Mouse (Mus musculus): ENCODE data around the gene Epb41l3.

Gene Epb41l3

DNA sequence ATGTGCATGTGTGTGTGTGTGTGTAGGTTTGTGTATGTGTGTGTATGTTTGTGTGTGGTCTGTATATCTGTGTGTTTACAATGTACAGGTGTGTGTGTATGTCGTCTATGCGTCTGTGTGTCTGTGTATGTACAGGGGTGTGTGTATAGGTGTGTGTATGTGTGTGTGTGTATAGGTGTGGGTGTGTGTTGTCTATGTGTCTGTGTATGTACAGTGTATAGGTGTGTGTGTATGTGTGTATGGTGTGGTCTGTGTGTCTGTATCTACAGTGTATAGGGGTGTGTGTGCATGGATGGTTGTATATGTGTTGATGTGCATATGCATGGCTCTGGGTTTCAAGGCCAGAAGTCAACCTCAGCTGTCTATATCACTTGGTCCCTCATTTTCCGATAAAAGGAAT, 161.7 kb downstream of the Epb41l3 start:
- no peak for DNase-seq (ENCODE audit: low spot score)

DNA sequence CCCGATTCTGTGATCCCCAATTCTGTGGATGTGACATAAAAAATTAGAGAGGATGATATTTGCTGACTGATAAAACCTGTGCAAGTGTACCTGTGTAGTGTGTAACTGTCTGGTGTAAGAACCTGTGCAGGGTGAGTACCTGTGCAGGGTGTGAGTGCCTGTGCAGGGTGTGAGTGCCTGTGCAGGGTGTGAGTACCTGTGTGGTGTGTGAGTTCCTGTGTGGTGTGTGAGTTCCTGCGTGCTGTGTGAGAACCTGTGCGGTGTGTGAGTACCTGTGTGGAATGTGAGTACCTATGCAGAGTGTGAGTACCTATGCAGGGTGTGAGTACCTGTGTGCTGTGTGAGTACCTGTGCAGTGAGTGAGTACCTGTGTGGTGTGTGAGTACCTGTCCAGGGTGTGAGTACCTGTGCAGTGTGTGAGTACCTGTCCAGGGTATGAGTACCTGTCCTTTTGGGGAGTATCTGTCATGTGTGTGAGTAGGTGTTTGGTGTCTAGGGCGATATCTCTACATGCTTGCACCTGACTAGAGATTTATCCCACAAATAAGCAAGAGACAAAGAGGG, 163.4 kb downstream of the Epb41l3 start:
- no peak for DNase-seq (ENCODE audit: low spot score)

DNA sequence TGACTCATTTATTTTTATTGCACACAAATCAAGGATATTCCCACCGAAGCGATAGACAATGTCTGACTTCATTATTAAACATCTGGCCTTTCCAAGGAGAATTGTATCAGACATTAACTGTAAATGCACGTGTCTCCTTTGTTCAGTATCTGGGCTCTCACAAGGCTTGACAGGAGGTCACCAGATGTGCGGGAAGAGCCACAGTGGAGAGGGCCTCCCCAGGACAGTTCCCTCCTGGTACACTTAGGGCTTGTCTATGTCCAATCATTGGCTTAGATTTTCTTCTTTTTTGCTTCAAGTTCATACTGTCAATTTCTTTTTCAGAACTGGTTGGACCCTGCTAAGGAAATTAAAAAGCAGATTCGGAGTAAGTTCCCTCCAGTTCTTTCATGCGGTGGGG, 163.9 kb downstream of the Epb41l3 start:
- DNase-seq (ENCODE audit: low spot score): no peak

DNA sequence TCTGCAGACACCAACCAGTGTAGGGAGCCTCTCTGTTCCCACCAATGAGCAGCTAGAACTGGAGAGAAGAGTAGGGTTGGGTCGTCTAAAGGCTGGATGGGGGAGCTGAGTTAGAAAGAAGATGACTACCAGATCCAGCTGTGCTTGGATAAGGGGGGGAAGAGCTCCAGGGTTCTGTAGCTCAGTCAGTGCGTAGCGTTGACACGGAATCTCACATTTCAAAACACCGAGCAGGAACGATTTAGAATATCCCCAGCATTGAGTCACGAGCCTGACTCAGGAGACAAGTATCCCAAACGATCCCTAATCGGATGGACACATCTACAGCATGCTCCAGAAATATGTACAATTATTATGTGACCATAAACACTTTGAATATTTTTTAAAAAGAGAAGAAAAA, 180.4 kb downstream of the Epb41l3 start:
- no peak for DNase-seq (ENCODE audit: low spot score)

DNA sequence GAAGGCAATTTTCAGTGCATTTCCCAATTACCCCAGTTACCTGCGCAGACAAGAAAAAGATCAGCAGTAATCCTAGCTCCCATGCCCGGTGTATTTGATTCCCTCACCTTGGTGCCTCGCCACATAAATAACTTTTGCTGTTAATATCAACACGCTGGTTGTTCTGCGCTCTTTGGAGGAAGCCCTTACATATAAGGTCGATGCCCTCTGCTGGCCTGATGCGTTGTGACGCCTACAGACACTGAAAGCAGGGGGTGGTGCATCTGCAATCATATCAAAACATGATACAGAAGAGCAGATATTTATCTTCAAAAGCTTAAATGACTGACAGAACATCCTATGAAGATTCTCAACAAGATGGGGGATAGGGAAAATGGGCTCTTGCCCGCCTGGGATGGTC, 181.0 kb downstream of the Epb41l3 start:
- DNase-seq (ENCODE audit: low spot score): no peak

DNA sequence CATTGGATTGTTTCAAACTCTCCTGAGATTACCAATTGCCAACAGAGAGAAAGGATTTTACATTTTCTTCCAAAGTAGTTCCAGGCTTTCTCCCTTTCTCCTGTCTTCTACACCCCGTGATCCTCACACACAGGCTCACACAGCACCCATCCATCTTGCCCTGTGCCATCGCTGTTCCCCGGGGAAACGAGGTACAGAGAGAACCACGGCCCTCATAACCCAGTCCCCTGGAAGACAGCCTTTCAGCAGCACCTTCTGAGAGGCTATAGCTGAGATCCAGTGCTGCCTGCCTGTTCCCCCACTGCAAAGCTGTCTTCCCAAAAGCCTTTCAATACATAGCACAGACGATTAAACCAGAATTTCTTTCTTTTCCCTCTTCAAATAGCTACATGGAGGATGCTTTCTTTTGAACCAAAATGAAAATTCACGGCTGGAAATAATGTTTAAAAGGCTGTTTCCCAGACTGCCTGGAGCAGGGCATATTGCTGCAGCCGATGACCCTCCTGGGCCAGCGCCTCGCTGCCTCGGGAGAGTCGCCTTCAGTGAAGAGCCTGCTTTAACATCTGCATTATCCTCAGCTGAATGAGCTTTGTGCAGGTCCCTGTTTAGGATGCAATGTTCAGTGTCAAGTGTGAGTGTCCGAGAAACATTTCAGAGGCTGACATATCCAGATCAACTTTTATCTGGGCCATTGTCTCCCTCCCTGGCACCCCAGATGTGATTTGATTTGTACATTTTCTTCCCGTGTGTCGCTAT, 188.5 kb downstream of the Epb41l3 start:
- no peak for DNase-seq (ENCODE audit: low spot score)

DNA sequence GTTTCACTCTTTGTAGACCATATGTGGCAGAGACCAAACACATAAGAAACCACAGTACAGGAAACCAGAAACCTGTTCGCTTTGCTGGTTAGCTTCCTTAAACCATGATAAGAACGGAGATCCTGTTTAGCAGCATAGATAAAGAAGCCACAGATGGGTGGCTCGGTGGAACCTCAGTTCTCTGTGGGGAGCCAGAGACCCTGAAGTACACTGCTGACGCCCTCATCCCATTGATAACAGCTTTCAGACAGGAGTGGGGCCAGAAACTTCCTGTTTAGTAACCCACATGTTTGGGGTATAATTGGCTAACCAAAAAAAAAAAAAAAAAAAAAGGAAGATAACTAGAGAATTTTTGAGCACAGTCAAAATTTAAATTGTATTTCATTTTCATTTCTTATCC, 189.7 kb downstream of the Epb41l3 start:
- DNase-seq (ENCODE audit: low spot score): no peak

DNA sequence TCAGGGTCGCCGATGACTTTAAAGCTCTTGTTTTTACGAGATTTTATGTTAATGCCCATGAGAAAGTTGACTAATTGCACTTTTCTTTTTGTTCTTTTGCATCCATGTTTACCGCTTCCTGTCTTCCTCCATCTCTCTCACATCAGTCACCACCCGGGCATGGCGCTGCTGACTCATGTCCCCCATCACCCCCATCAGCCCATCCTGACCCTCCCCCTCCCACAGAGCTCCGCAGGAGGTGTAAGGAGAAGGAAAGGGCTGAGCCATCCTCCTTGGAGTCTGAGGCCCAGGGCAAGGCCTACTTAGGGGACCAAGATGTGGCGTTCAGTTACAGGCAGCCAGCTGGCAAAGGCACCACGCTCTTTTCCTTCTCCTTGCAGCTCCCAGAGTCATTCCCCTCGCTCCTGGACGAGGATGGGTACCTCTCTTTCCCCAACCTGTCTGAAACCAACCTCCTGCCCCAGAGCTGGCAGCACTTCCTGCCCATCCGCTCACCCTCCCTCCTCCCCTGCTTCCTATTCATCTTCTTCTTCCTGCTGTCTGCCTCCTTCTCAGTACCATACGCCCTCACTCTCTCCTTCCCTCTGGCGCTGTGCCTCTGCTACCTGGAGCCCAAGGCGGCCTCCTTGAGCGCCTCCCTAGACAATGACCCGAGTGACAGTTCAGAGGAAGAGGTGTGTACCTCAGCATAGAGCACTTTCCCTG, 190.4 kb downstream of the Epb41l3 start:
- DNase-seq (ENCODE audit: low spot score): no peak

DNA sequence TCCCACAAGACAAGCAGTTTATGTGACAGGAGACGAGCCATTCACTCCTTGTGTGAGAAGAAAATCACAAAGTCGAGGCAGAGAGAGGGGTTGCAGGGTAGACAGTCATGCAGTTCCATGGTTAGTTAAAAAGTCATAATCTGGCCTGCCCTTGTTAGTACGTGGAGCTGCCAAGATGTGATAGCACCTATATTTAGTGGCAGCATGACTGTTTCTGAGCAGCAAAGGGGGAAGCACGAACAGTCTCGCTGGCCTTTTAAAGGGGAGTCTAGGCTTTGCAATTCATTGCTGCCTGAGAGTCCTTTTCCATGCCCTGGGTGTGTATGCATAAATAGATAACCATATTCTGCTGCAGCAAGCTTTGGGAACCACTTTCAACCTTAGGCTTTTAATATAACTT, 191.5 kb downstream of the Epb41l3 start:
- DNase-seq (ENCODE audit: low spot score): no peak

DNA sequence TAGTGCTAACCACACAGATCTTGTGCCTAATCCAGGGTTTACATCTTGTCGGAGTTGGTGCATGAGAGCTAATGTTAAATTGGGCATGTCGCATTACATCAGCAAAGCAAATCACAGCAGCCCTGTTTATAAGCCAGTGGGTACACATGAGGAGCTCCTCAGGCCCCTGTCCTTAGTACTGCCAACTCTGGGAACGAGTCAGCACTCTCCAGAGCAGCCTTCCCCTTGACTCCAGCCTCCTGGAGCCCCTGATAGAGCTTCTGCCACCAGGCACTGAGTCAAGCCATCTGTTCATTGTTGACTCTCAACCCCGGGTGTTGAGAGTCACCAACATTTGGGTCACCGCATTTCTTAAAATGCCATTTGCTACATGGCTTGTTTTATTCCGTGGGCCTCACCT, 192.0 kb downstream of the Epb41l3 start:
- DNase-seq (ENCODE audit: low spot score): no peak

DNA sequence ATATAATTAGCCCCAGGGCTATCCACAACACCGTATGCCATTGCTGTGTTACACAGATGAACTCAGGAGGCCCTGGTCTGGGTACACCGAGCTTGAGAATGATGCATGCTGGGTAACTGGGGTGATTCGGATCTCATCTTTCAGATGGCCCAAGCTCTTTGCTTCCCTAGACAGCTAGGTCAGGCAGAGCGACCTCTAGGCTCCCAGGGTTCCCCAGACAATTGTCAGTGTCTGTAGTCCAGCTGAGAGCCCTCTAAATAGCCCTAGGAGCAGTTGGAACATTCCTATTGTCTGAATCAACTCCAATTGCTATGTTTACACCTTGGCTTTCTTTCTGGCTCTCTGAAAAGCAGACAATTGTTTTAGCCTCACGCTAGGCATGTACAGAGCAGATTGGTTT, 201.9 kb downstream of the Epb41l3 start:
- DNase-seq (ENCODE audit: low spot score): no peak

DNA sequence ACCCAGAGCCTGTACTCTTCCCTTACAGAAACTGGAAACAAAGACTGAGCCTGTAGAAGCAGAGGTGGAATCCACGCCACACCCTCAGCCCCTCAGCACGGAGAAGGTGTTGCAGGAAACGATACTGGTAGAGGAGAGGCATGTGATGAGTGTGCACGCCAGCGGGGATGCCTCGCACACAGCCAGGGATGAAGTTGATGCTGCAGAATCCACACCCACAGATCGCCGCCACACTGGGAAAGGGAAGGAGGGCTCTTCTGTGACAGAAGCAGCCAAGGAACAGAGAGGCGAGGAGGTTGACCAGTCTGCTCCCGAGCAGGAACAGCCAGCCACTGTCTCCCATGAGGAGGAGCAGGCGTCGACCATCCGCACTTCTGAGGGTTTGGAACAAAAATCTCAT, 209.0 kb downstream of the Epb41l3 start:
- DNase-seq (ENCODE audit: low spot score): no peak

DNA sequence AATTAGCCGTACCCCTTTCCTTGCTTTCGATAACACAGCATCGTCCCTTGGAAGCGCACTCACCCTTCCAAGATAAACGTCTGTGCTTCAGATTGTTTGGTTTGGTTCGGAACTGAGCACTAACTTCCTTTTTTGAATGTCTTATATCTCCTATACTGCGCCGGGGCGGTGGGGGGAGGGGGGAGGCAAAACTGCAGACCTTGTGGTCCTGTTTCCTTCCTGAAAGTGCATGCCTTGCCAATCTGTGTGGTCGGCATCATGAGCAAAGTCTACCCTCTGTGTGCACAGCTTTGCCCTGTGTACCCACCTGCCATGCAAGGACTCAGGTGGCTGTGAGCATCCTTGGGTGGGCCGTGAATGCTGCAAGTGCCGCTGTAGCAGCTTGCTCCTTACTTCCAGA, 212.6 kb downstream of the Epb41l3 start:
- DNase-seq (ENCODE audit: low spot score): no peak

DNA sequence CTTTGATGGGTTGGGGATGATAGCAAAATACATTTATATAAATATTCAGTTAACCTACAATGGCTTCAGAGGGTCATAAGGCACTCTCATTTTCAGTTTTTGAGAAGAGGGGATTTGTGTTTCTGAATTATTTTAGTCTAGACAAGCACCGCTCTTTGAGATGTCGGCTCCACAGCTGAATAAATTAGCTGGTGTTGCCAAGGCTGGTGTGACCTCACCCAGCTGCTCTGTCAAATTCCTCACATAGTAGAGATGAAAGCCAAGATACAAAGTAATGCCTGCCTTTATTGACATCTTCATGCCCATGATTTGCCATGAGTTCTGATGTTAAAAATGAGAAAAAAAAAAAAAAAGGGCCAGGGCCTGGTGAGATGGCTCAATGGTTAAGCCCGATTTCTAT, 214.8 kb downstream of the Epb41l3 start:
- DNase-seq (ENCODE audit: low spot score): no peak

DNA sequence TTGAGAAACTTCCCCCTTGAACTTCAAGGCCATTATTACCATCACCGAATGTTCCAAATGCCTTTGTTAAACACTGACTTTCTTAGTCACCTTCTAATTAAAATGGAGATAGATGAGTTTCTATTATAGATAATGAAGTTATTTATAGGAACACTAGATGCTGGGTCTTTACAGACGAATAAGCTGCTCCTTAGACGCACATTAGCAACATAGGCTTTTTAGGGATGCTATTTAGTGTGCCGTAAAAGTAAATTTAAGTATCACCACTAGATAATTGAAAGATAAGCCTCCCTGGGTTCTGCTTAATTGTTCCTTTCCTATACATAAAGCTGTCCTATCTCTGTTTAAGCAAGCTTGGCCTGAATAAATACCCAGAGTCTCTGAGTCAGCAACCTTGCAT, 226.1 kb downstream of the Epb41l3 start:
- DNase-seq (ENCODE audit: low spot score): no peak

DNA sequence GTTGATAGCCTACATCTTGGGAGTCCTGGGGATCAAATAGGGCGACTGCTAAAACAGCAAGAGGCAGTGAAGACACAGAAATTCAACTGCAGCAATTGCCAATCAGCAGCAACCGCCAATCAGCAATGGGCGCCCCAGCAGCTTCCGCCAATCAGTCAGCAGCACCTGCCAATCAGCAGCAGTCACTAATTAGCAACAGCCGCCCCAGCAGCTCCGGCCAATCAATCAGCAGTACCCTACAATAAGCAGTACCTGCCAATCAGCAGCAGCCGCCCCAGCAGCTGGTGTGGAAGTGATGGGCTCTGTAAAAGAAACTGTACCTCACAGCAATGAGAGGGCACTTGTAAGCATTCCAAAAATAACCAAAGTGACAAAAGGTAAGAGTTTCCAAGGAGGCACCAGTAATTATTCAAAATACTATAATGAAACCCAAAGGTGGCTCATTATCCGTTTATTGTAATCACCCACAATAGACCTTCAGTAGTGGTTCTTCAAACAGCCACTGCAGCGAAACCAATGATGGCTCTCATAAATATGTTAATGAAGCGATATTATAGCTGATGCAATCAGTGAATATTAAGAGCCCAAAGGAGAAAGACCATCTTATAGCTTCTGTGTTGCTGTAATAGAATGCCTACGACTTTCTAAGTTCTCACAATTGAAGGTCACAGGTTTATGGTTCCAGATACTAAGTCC, 228.2 kb downstream of the Epb41l3 start:
- DNase-seq (ENCODE audit: low spot score): no peak

DNA sequence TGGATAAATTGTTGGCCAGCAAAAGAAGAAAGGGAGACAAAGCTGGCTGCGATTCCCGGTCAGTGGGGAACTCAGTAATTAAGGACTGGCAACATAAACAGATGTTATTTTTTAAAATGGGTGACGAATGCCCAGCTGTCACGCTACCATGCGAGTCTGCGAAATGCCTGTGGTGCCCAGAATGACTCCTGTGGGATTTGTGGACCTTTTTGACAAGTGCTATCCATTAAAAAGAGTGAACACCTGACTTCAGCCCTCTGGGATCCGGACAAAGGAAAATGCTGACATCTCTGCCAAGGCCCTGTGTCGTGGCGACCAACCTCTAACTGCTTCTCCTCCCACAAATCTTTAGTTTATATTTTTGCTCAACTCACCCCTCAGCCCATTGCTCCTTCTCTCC, 232.2 kb downstream of the Epb41l3 start:
- DNase-seq (ENCODE audit: low spot score): no peak

DNA sequence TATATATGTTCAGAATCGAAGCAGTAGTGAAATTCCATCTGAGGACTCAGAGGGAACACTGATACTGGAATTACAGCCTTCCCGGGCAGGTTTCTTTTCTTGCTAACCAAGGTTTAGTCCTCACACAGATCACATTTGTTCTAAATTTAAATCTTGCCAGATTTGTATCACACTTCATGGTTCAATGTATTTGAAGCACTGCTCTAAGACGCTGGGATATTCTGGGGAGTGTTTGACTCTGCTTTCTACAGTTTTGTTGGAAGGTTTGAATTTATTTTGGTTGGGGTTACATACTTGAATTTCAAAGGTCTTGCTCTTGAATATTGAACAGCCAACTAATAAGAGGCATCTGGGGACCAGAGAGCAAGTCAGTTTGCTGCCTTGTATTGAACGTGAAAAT, 234.4 kb downstream of the Epb41l3 start:
- DNase-seq (ENCODE audit: low spot score): no peak

DNA sequence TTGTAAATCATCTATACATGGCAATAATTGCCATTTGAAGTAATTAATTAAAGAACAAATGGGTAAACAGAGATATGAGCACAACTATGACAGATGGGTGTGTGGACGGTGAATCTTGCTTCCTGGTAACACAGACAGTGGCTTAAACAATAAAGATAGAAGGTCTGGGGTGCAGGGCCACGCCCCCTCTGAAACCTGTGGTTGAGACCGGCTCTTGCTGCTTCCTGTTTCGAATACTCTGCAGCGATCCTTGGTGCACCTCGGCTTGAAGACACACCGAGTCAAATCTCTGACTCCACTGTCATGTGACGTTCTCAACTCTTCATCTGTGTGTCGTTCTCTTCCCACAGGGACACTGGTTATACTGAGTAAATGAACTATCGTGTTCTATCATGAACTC, 245.0 kb downstream of the Epb41l3 start:
- no peak for DNase-seq (ENCODE audit: low spot score)

DNA sequence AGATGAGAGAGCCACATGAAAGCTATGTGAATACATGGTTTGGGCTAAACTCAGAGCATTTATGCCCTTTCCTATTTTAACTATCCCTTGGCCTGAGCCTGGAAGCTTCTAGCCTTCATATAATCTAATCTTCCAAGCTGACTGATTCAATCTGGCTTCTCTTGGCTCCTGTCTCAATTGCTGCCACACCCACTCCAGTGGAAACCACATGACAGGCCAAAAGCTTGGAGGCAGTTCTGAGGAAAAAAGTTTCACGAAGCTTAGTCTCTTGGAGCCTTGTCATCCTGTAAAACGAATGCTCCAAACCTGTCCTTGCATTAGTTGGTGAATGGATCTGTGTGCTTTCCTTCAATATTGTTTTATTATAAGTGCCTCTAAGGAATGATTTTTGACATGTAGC, 247.2 kb downstream of the Epb41l3 start:
- no peak for DNase-seq (ENCODE audit: low spot score)
